Mouse (Mus musculus) layer of hippocampus, postnatal 25 days (tissue): ENCODE data around the gene Kcnq4. TPM values are rescaled to one million over a fixed set of nuclear protein-coding genes. Genes with fewer than 3 reads are reported as not detected.

Experiments
- DNase-seq, 2 experiments: peaks; one replicate each; pipeline ENCODE4 v3.0.0; 2022; ENCODE audit warnings: mixed read lengths in 2 of 2, low spot score in 1 of 2; ENCODE audit errors: extremely low spot score in 1 of 2
- total RNA-seq, 2 experiments: library from RNA; stranded (reverse); gene quantifications; 2 replicates each; pipeline ENCODE4 v1.2.3; 2021

Kcnq4 gene
- 1 to 10 TPM; 4.8 to 6.2 TPM for total RNA-seq

GRCm38 (mm10) chr4:120747941-120748866 lies at the start of gene Kcnq4:
Gene Kcnq4, minus strand, starts transcription at chr4:120748612.
- no peak for DNase-seq

GRCm38 (mm10) chr4:120796687-120797086 lies 48.3 kb upstream of the Kcnq4 start:
- DNase-seq, result no peak

- no peak for DNase-seq
Observed at GRCm38 (mm10) chr4:120795646-120796045, 47.2 kb upstream of the Kcnq4 start.

- DNase-seq, result no peak
Observed at GRCm38 (mm10) chr4:120792918-120793317, 44.5 kb upstream of the Kcnq4 start.

GRCm38 (mm10) chr4:120790027-120790426 lies 41.6 kb upstream of the Kcnq4 start:
- DNase-seq, result no peak

GRCm38 (mm10) chr4:120755801-120756200 lies 7.4 kb upstream of the Kcnq4 start:
- no peak for DNase-seq

- peak; percentile 60 to 86 for DNase-seq
Observed at GRCm38 (mm10) chr4:120755299-120755698, 6.9 kb upstream of the Kcnq4 start.

- DNase-seq, result no peak
Observed at GRCm38 (mm10) chr4:120749601-120750000, 1.2 kb upstream of the Kcnq4 start.

- no peak for DNase-seq
Observed at GRCm38 (mm10) chr4:120747243-120747792, 1.1 kb downstream of the Kcnq4 start.

GRCm38 (mm10) chr4:120746552-120747150 lies 1.8 kb downstream of the Kcnq4 start:
- no peak for DNase-seq

- no peak for DNase-seq
Observed at GRCm38 (mm10) chr4:120745731-120746551, 2.5 kb downstream of the Kcnq4 start.

- DNase-seq, result no peak
Observed at GRCm38 (mm10) chr4:120743636-120744035, 4.8 kb downstream of the Kcnq4 start.

- peak in 1 of 2 experiments; percentile 29 for DNase-seq
Observed at GRCm38 (mm10) chr4:120741303-120741702, 7.1 kb downstream of the Kcnq4 start.

- no peak for DNase-seq
Observed at GRCm38 (mm10) chr4:120734012-120734622, 14.3 kb downstream of the Kcnq4 start.

GRCm38 (mm10) chr4:120732737-120733136 lies 15.7 kb downstream of the Kcnq4 start:
- no peak for DNase-seq

- no peak for DNase-seq
Observed at GRCm38 (mm10) chr4:120731030-120731644, 17.3 kb downstream of the Kcnq4 start.

GRCm38 (mm10) chr4:120730574-120730973 lies 17.8 kb downstream of the Kcnq4 start:
- DNase-seq, result no peak

- DNase-seq, result no peak
Observed at GRCm38 (mm10) chr4:120730146-120730545, 18.3 kb downstream of the Kcnq4 start.

GRCm38 (mm10) chr4:120729441-120729840 lies 19.0 kb downstream of the Kcnq4 start:
- no peak for DNase-seq

- no peak for DNase-seq
Observed at GRCm38 (mm10) chr4:120727842-120728241, 20.6 kb downstream of the Kcnq4 start.
